Mouse (Mus musculus): Measurements from ENCODE around the gene Map3k11.
A peak's percentile ranks its signal among the peaks of the same experiment; 100 is the strongest.

Gene Map3k11

GRCm38 (mm10) chr19:5739446-5739845, 50.9 kb downstream of the Map3k11 start:
- DNase-seq, result no peak

- DNase-seq, result peak; percentile 67
These were observed 52.1 kb downstream of the Map3k11 start, which contains the start of gene Ltbp3 for GRCm38 (mm10) chr19:5740320-5741317. Gene Ltbp3, plus strand, starts transcription at chr19:5740904.

DNA sequence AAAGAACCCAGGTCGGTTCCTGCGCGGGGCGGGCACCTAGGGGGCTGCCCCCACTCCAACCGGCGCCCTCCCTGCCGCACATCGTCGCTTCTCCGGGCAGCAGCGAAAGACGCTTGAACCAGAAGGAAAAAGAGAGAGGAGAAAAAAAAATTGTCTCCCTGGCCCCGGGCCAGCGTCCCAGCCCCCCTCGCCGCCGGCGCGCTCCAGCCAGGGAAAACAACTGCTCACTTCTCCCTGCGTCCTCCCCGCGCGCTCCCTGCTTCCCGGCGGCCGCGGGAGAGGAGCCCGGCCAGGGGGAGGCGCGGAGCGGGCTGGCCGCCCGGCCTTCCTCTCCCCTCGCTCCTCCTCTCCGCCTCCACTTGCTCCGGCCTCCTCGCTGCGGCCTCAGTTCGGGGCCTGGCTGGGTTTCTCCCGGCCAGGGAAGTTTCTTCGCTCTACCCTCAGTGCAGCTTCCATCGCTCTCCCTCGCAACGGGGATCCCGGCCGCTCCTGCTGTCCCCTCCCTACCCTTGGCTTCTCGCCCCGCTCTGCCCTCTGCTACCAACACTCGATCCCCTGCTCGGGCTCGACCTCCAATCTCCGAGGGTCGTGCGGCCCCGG, 53.2 kb downstream of the Map3k11 start:
- peak; percentile 88 for DNase-seq

GRCm38 (mm10) chr19:5742241-5742641, 53.7 kb downstream of the Map3k11 start:
- peak; percentile 46 for DNase-seq

- DNase-seq, result peak; percentile 41
These were observed 55.0 kb downstream of the Map3k11 start for GRCm38 (mm10) chr19:5743576-5743975.

GRCm38 (mm10) chr19:5745756-5746710, 57.5 kb downstream of the Map3k11 start:
- DNase-seq, result no peak

- DNase-seq, result no peak
These were observed 58.4 kb downstream of the Map3k11 start for GRCm38 (mm10) chr19:5746907-5747363.

DNA sequence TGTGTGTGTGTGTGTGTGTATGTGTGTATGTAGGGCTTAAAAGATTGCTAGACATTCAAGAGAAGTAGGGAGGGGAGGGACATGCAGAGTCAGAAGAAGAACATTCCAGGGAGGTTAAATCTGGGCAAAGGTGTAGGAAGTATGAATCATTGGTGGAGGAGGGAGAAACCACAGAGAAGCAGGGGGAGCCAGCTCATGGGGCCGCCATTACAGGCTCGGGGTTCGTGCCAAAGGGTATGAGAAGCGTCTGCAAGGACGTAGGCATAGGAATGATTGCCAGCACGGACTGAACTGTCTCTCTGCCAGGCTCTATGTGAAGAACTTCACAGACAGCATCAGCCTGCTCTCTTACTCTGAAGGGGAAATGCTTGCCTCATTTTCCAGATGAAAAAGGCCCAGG, 60.9 kb downstream of the Map3k11 start:
- no peak for DNase-seq

- DNase-seq, result no peak
These were observed 62.4 kb downstream of the Map3k11 start for GRCm38 (mm10) chr19:5750951-5751350.

GRCm38 (mm10) chr19:5751742-5752141, 63.2 kb downstream of the Map3k11 start:
- DNase-seq, result peak; percentile 58

Measured in kidney, postnatal 14 days (tissue).